Mouse (Mus musculus): ENCODE results near the gene Hs2st1. TPM values are rescaled to one million over a fixed set of nuclear protein-coding genes. Genes with fewer than 3 reads are reported as not detected.

Gene Hs2st1
- total and polyA plus RNA-seq, 3 experiments: 17.6 to 36.4 (median 29.7) TPM

GRCm38 (mm10) chr3:144510724-144511123 is 59.3 kb downstream of the Hs2st1 start:
- no peaks in the 10 kb centered on the region for H3K79me2 ChIP-seq (replicated peaks; ENCODE audit: control insufficient read depth, extremely low read depth, insufficient read depth, poor library complexity, severe bottlenecking)
- TF ChIP-seq USF1 (IDR thresholded peaks at IDR 0.05; ENCODE audit: low read depth, low read length): no peak
- no peak for DNase-seq (ENCODE audit: extremely low read depth)
- no peak overlapping the region for H3K27ac ChIP-seq (ENCODE audit: insufficient read depth, low read depth)
- H3K9me3 ChIP-seq (replicated peaks; ENCODE audit: low read length): peaks cover 15% of the 10 kb centered on the region
- peaks cover 0 to 36% of the 10 kb centered on the region in 2 experiments for H3K36me3 ChIP-seq (replicated peaks in 1 of 2; ENCODE audit: control insufficient read depth in 1 of 2, insufficient read depth in 1 of 2, low read length in 1 of 2)
- no peak overlapping the region for H3K9ac ChIP-seq (ENCODE audit: insufficient read depth, low read depth)
- H3K4me2 ChIP-seq (ENCODE audit: insufficient read depth, low read depth, poor library complexity, severe bottlenecking): no peak overlapping the region
- H3K4me3 ChIP-seq (replicated peaks in 1 of 3; ENCODE audit: low read depth in 2 of 3, low read length in 2 of 3, poor library complexity in 1 of 3): no peak overlapping the region
- dilution Hi-C loops (cut with MboI; ENCODE audit: extremely low pct_ligation_motif_present, extremely low pct_unique_long_range_greater_than_20kb, low sequenced_read_pairs): no loop called here
- H3K4me1 ChIP-seq (ENCODE audit: control insufficient read depth in 1 of 2, insufficient read depth in 2 of 2): peaks cover 0 to 19% of the 10 kb centered on the region in 2 experiments; a peak in 2 of 4 replicates
- H3K27me3 ChIP-seq (replicated peaks): no peaks in the 10 kb centered on the region
- in situ Hi-C loops (cut with MboI; ENCODE audit: low pct_ligation_motif_present, low pct_unique_long_range_greater_than_20kb, low sequenced_read_pairs): no loop called here

- in situ Hi-C loops (cut with MboI; ENCODE audit: low pct_ligation_motif_present, low pct_unique_long_range_greater_than_20kb, low sequenced_read_pairs): no loop called here
- Histone ChIP-seq H3K27ac (ENCODE audit: insufficient read depth, low read depth) (no peak overlapping the region), H3K4me1 (ENCODE audit: control insufficient read depth in 1 of 2, insufficient read depth in 2 of 2) (peaks cover 4 to 41% of the 10 kb centered on the region in 2 experiments; a peak in 3 of 4 replicates), H3K79me2 (replicated peaks; ENCODE audit: control insufficient read depth, extremely low read depth, insufficient read depth, poor library complexity, severe bottlenecking) (no peaks in the 10 kb centered on the region), H3K9me3 (replicated peaks; ENCODE audit: low read length) (peaks cover 15% of the 10 kb centered on the region), H3K9ac (ENCODE audit: insufficient read depth, low read depth) (no peak overlapping the region), H3K4me2 (ENCODE audit: insufficient read depth, low read depth, poor library complexity, severe bottlenecking) (no peak overlapping the region), H3K27me3 (replicated peaks) (no peaks in the 10 kb centered on the region), H3K4me3 (replicated peaks in 1 of 3; ENCODE audit: low read depth in 2 of 3, low read length in 2 of 3, poor library complexity in 1 of 3) (no peak overlapping the region), H3K36me3 (replicated peaks in 1 of 2; ENCODE audit: control insufficient read depth in 1 of 2, insufficient read depth in 1 of 2, low read length in 1 of 2) (peaks cover 0 to 32% of the 10 kb centered on the region in 2 experiments)
- TF ChIP-seq EP300 (IDR thresholded peaks at IDR 0.05; ENCODE audit: low read length) (no peak), CTCF (conservative IDR thresholded peaks at IDR 0.05 in 1 of 2, IDR thresholded peaks at IDR 0.05 in 1 of 2; ENCODE audit: low read depth in 2 of 2, low read length in 2 of 2) (no peak), POLR2AphosphoS2 (IDR thresholded peaks at IDR 0.05; ENCODE audit: low read depth, low read length) (no peak), USF2 (conservative IDR thresholded peaks at IDR 0.05; ENCODE audit: low read depth, low read length) (no peak), E2F4 (IDR thresholded peaks at IDR 0.05; ENCODE audit: insufficient replicate concordance, low read depth, low read length) (no peak), ZNF384 (IDR thresholded peaks at IDR 0.05; ENCODE audit: low read depth, low read length) (no peak), MAZ (IDR thresholded peaks at IDR 0.05; ENCODE audit: low read depth, low read length) (no peak), RCOR1 (conservative IDR thresholded peaks at IDR 0.05; ENCODE audit: low read depth, low read length) (no peak), MYC (IDR thresholded peaks at IDR 0.05; ENCODE audit: low read depth, low read length) (no peak)
- no peak for DNase-seq (ENCODE audit: extremely low read depth)
- dilution Hi-C loops (cut with MboI; ENCODE audit: extremely low pct_ligation_motif_present, extremely low pct_unique_long_range_greater_than_20kb, low sequenced_read_pairs): no loop called here
These were observed 61.6 kb downstream of the Hs2st1 start for GRCm38 (mm10) chr3:144508342-144508741.

DNA sequence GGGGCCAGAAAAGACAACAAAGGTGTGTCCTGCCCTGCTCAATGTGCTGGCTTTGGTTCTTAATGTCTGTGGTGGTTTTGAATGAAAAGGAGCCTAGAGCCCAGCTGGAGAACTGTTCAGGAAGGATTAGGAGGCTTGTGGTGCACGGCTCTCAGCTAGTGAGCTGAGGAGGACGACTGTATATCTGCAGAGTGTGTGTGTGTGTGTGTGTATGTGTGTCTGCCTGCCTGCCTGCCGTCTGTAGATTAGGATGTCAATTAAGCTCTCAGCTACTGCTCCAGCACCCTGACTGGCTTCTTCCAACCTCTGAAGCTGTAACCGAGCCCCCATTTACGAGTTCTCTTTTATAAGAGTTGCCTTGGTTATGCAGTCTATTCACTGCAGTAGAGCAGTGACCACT is 62.1 kb downstream of the Hs2st1 start:
- H3K4me2 ChIP-seq (ENCODE audit: insufficient read depth, low read depth, poor library complexity, severe bottlenecking): no peak overlapping the region
- in situ Hi-C loops (cut with MboI; ENCODE audit: low pct_ligation_motif_present, low pct_unique_long_range_greater_than_20kb, low sequenced_read_pairs): no loop called here
- H3K79me2 ChIP-seq (replicated peaks; ENCODE audit: control insufficient read depth, extremely low read depth, insufficient read depth, poor library complexity, severe bottlenecking): no peaks in the 10 kb centered on the region
- dilution Hi-C loops (cut with MboI; ENCODE audit: extremely low pct_ligation_motif_present, extremely low pct_unique_long_range_greater_than_20kb, low sequenced_read_pairs): no loop called here
- no peak overlapping the region for H3K27ac ChIP-seq (ENCODE audit: insufficient read depth, low read depth)
- no peak for DNase-seq (ENCODE audit: extremely low read depth)
- peaks cover 15% of the 10 kb centered on the region for H3K9me3 ChIP-seq (replicated peaks; ENCODE audit: low read length)
- H3K4me3 ChIP-seq (replicated peaks in 1 of 3; ENCODE audit: low read depth in 2 of 3, low read length in 2 of 3, poor library complexity in 1 of 3): no peak overlapping the region
- H3K9ac ChIP-seq (ENCODE audit: insufficient read depth, low read depth): no peak overlapping the region
- no peak for TF ChIP-seq KAT2A (IDR thresholded peaks at IDR 0.05; ENCODE audit: insufficient replicate concordance, low read length)
- no peak for TF ChIP-seq USF1 (IDR thresholded peaks at IDR 0.05; ENCODE audit: low read depth, low read length)
- no peak for TF ChIP-seq POLR2A (IDR thresholded peaks at IDR 0.05; ENCODE audit: low read depth, low read length)
- TF ChIP-seq ZNF384 (IDR thresholded peaks at IDR 0.05; ENCODE audit: low read depth, low read length): no peak
- TF ChIP-seq USF2 (conservative IDR thresholded peaks at IDR 0.05; ENCODE audit: low read depth, low read length): no peak
- TF ChIP-seq CHD1 (IDR thresholded peaks at IDR 0.05; ENCODE audit: low read depth, low read length): no peak
- TF ChIP-seq RCOR1 (conservative IDR thresholded peaks at IDR 0.05; ENCODE audit: low read depth, low read length): no peak
- TF ChIP-seq TBP (conservative IDR thresholded peaks at IDR 0.05; ENCODE audit: low read depth, low read length): no peak
- TF ChIP-seq MXI1 (IDR thresholded peaks at IDR 0.05; ENCODE audit: low read depth, low read length): no peak
- no peak for TF ChIP-seq ZKSCAN1 (IDR thresholded peaks at IDR 0.05; ENCODE audit: borderline replicate concordance, low read depth, low read length)
- TF ChIP-seq EP300 (IDR thresholded peaks at IDR 0.05; ENCODE audit: low read length): no peak
- TF ChIP-seq CHD2 (IDR thresholded peaks at IDR 0.05; ENCODE audit: low read length): no peak
- TF ChIP-seq MYC (IDR thresholded peaks at IDR 0.05; ENCODE audit: low read depth, low read length): no peak
- no peak for TF ChIP-seq E2F4 (IDR thresholded peaks at IDR 0.05; ENCODE audit: insufficient replicate concordance, low read depth, low read length)
- no peak for TF ChIP-seq TCF12 (IDR thresholded peaks at IDR 0.05; ENCODE audit: low read depth, low read length)
- no peak for TF ChIP-seq JUND (conservative IDR thresholded peaks at IDR 0.05; ENCODE audit: low read depth, low read length)
- H3K27me3 ChIP-seq (replicated peaks): no peaks in the 10 kb centered on the region
- peaks cover 0 to 28% of the 10 kb centered on the region in 2 experiments for H3K36me3 ChIP-seq (replicated peaks in 1 of 2; ENCODE audit: control insufficient read depth in 1 of 2, insufficient read depth in 1 of 2, low read length in 1 of 2)
- peaks cover 4 to 45% of the 10 kb centered on the region in 2 experiments; a peak in 3 of 4 replicates for H3K4me1 ChIP-seq (ENCODE audit: control insufficient read depth in 1 of 2, insufficient read depth in 2 of 2)

Data from CH12.LX (cell line).